Mouse (Mus musculus): ENCODE measurements around the gene Ttc41. TPM values are rescaled to one million over a fixed set of nuclear protein-coding genes. Genes with fewer than 3 reads are reported as not detected.
A peak's percentile ranks its signal among the peaks of the same experiment; 100 is the strongest.

Ttc41 gene
- total and polyA plus RNA-seq, 2 experiments, result 1.0 to 1.1 TPM

GRCm38 (mm10) chr10:86705922-86706752 lies 526 bp downstream of the Ttc41 start:
- Histone ChIP-seq H3K9ac (ENCODE audit: low read depth, low read length) (peak overlapping the region; percentile 79), H3K27ac (replicated peaks; ENCODE audit: insufficient read depth, low read depth, low read length) (peak overlapping the region; percentile 90), H3K36me3 (ENCODE audit: control insufficient read depth, insufficient read depth, low read length) (peaks cover 29% of the 10 kb centered on the region), H3K4me3 (ENCODE audit: insufficient read depth, low read depth, low read length) (peak overlapping the region; percentile 64), H3K27me3 (ENCODE audit: control insufficient read depth, insufficient read depth, low read length) (no peaks in the 10 kb centered on the region), H3K79me2 (ENCODE audit: control insufficient read depth, insufficient read depth, low read length) (peaks cover 15% of the 10 kb centered on the region; the same call in 1 of the 2 replicates), H3K4me1 (ENCODE audit: control insufficient read depth, insufficient read depth, low read length) (peaks cover 25% of the 10 kb centered on the region)
- TF ChIP-seq CTCF (IDR thresholded peaks at IDR 0.05; ENCODE audit: low read depth, low read length) (no peak), POLR2A (IDR thresholded peaks at IDR 0.05; ENCODE audit: extremely low read depth, insufficient read depth, low read length) (peak; percentile 38; the same call in 1 of the 2 replicates)
- WGBS, result under 1% methylated on average over 33 of the region's 33 CpGs
- peak; percentile 98 for DNase-seq (ENCODE audit: extremely low read depth, low read depth, low spot score)

- TF ChIP-seq POLR2A (IDR thresholded peaks at IDR 0.05; ENCODE audit: extremely low read depth, insufficient read depth, low read length) (no peak), CTCF (IDR thresholded peaks at IDR 0.05; ENCODE audit: low read depth, low read length) (no peak)
- Histone ChIP-seq H3K4me3 (ENCODE audit: insufficient read depth, low read depth, low read length) (no peak overlapping the region; the same call in 1 of the 2 replicates), H3K27me3 (ENCODE audit: control insufficient read depth, insufficient read depth, low read length) (no peaks in the 10 kb centered on the region), H3K79me2 (ENCODE audit: control insufficient read depth, insufficient read depth, low read length) (peaks cover 15% of the 10 kb centered on the region; the same call in 1 of the 2 replicates), H3K4me1 (ENCODE audit: control insufficient read depth, insufficient read depth, low read length) (peaks cover 18% of the 10 kb centered on the region), H3K9ac (ENCODE audit: low read depth, low read length) (no peak overlapping the region), H3K27ac (replicated peaks; ENCODE audit: insufficient read depth, low read depth, low read length) (peak overlapping the region; percentile 90), H3K36me3 (ENCODE audit: control insufficient read depth, insufficient read depth, low read length) (peaks cover 20% of the 10 kb centered on the region)
- no peak for DNase-seq (ENCODE audit: extremely low read depth, low read depth, low spot score)
- WGBS, result 38% methylated on average over 3 of the region's 3 CpGs
Observed at GRCm38 (mm10) chr10:86707134-86707533, 1.5 kb downstream of the Ttc41 start.

GRCm38 (mm10) chr10:86712156-86712555 lies 6.5 kb downstream of the Ttc41 start:
- Histone ChIP-seq H3K27ac (replicated peaks; ENCODE audit: insufficient read depth, low read depth, low read length) (no peak overlapping the region), H3K79me2 (ENCODE audit: control insufficient read depth, insufficient read depth, low read length) (no peaks in the 10 kb centered on the region), H3K4me3 (ENCODE audit: insufficient read depth, low read depth, low read length) (no peak overlapping the region), H3K36me3 (ENCODE audit: control insufficient read depth, insufficient read depth, low read length) (no peaks in the 10 kb centered on the region), H3K4me1 (ENCODE audit: control insufficient read depth, insufficient read depth, low read length) (peaks cover 3% of the 10 kb centered on the region; the same call in 1 of the 2 replicates), H3K27me3 (ENCODE audit: control insufficient read depth, insufficient read depth, low read length) (no peaks in the 10 kb centered on the region), H3K9ac (ENCODE audit: low read depth, low read length) (no peak overlapping the region)
- no peak for DNase-seq (ENCODE audit: extremely low read depth, low read depth, low spot score)
- 76% methylated on average over 3 of the region's 3 CpGs for whole genome bisulfite sequencing
- TF ChIP-seq POLR2A (IDR thresholded peaks at IDR 0.05; ENCODE audit: extremely low read depth, insufficient read depth, low read length) (no peak), CTCF (IDR thresholded peaks at IDR 0.05; ENCODE audit: low read depth, low read length) (no peak)

GRCm38 (mm10) chr10:86727548-86727980 lies 22.0 kb downstream of the Ttc41 start:
- H3K36me3 ChIP-seq (ENCODE audit: control insufficient read depth, insufficient read depth, low read length), result no peaks in the 10 kb centered on the region
- 48% methylated on average over 12 of the region's 12 CpGs for WGBS
- TF ChIP-seq CTCF (IDR thresholded peaks at IDR 0.05; ENCODE audit: low read depth, low read length), result no peak
- 0 out of 2 replicates have a peak, but pooled peaks have one; percentile 12 for TF ChIP-seq POLR2A (IDR thresholded peaks at IDR 0.05; ENCODE audit: extremely low read depth, insufficient read depth, low read length)
- peak overlapping the region; percentile 9 for H3K4me3 ChIP-seq (ENCODE audit: insufficient read depth, low read depth, low read length)
- H3K4me1 ChIP-seq (ENCODE audit: control insufficient read depth, insufficient read depth, low read length), result no peaks in the 10 kb centered on the region
- no peaks in the 10 kb centered on the region for H3K27me3 ChIP-seq (ENCODE audit: control insufficient read depth, insufficient read depth, low read length)
- H3K27ac ChIP-seq (replicated peaks; ENCODE audit: insufficient read depth, low read depth, low read length), result no peak overlapping the region
- DNase-seq (ENCODE audit: extremely low read depth, low read depth, low spot score), result peak; percentile 29
- no peaks in the 10 kb centered on the region for H3K79me2 ChIP-seq (ENCODE audit: control insufficient read depth, insufficient read depth, low read length)
- no peak overlapping the region for H3K9ac ChIP-seq (ENCODE audit: low read depth, low read length)

GRCm38 (mm10) chr10:86728176-86728575 lies 22.6 kb downstream of the Ttc41 start:
- Histone ChIP-seq H3K4me1 (ENCODE audit: control insufficient read depth, insufficient read depth, low read length) (no peaks in the 10 kb centered on the region), H3K27ac (replicated peaks; ENCODE audit: insufficient read depth, low read depth, low read length) (no peak overlapping the region), H3K4me3 (ENCODE audit: insufficient read depth, low read depth, low read length) (no peak overlapping the region), H3K27me3 (ENCODE audit: control insufficient read depth, insufficient read depth, low read length) (no peaks in the 10 kb centered on the region), H3K79me2 (ENCODE audit: control insufficient read depth, insufficient read depth, low read length) (no peaks in the 10 kb centered on the region), H3K36me3 (ENCODE audit: control insufficient read depth, insufficient read depth, low read length) (no peaks in the 10 kb centered on the region), H3K9ac (ENCODE audit: low read depth, low read length) (no peak overlapping the region)
- WGBS, result 87% methylated on average over 3 of the region's 3 CpGs
- DNase-seq (ENCODE audit: extremely low read depth, low read depth, low spot score), result no peak
- TF ChIP-seq CTCF (IDR thresholded peaks at IDR 0.05; ENCODE audit: low read depth, low read length), result no peak
